Mouse (Mus musculus) ES-Bruce4 (cell line): ENCODE results near the gene Dnajb8.

Experiments
- CTCF ChIP-seq: IDR thresholded peaks from one replicate; pipeline ENCODE4 v1.8.1; 2011; ENCODE audit warnings: low read depth, low read length
- POLR2A ChIP-seq: IDR thresholded peaks from one replicate; pipeline ENCODE4 v1.8.1; 2011; ENCODE audit warnings: low read length; ENCODE audit not compliant: insufficient read depth

- TF ChIP-seq CTCF (no peak), POLR2A (no peak)
These were observed 16.1 kb upstream of the Dnajb8 start for GRCm38 (mm10) chr6:88205937-88206336.
